Mouse (Mus musculus) cerebellum, adult 11-12 months (tissue): ENCODE measurements at regions not wholly inside any gene's neighbourhood (a gene's known extent, or its start where the extent isn't known, plus 50 kb on each side); places are given as distances from the start of the nearest gene placed in this dataset.

Experiments used
- DNase-seq: peaks from one replicate; pipeline ENCODE4 v3.0.0; 2022

- no peak for DNase-seq
Observed at GRCm38 (mm10) chr12:56402137-56402536, 56.4 kb upstream of the Mbip start.
